Mouse (Mus musculus) CH12.LX (cell line): ENCODE data around the gene Pdlim5. TPM values are rescaled to one million over a fixed set of nuclear protein-coding genes. Genes with fewer than 3 reads are reported as not detected.

ENCODE experiments used
- DNase-seq: peaks from one replicate; pipeline ENCODE4 v3.0.0-alpha.2; 2013; ENCODE audit errors: extremely low read depth
- H3K27ac ChIP-seq: 2 replicates; pipeline ENCODE4 v1.5.1; 2012; ENCODE audit warnings: low read depth, mild to moderate bottlenecking, control low read depth, moderate library complexity; ENCODE audit not compliant: insufficient read depth
- H3K27me3 ChIP-seq: replicated peaks from 2 replicates; pipeline ENCODE3; 2012; ENCODE audit warnings: inconsistent platforms
- H3K36me3 ChIP-seq, 2 experiments: replicated peaks in 1 of 2; 2 replicates each; pipeline versions ENCODE3 to v1.6.1; 2012; ENCODE audit warnings: inconsistent platforms in 1 of 2, low read length in 1 of 2, mild to moderate bottlenecking in 1 of 2, mixed read lengths in 1 of 2, moderate library complexity in 1 of 2; ENCODE audit not compliant: control insufficient read depth in 1 of 2, insufficient read depth in 1 of 2
- H3K4me1 ChIP-seq, 2 experiments: 2 replicates each; pipeline ENCODE4 v1.6.1; 2012; ENCODE audit warnings: inconsistent platforms in 1 of 2, moderate library complexity in 1 of 2; ENCODE audit not compliant: insufficient read depth in 2 of 2, control insufficient read depth in 1 of 2
- H3K4me2 ChIP-seq: 2 replicates; pipeline ENCODE4 v1.6.1; 2012; ENCODE audit warnings: low read depth, mild to moderate bottlenecking, control low read depth; ENCODE audit not compliant: poor library complexity, insufficient read depth, severe bottlenecking
- H3K4me3 ChIP-seq, 3 experiments: fragments of 150-350 bp in 1 of 3; sonication (generic) in 1 of 3; replicated peaks in 1 of 3; 2 replicates each; pipeline versions ENCODE3 to v1.5.1; 2011 to 2012; ENCODE audit warnings: low read depth in 2 of 3, low read length in 2 of 3, mild to moderate bottlenecking in 2 of 3, moderate library complexity in 2 of 3, control low read depth in 1 of 3, improper control_type of control experiment in 1 of 3, inconsistent platforms in 1 of 3, mixed read lengths in 1 of 3; ENCODE audit not compliant: poor library complexity in 1 of 3
- H3K79me2 ChIP-seq: replicated peaks from 2 replicates; pipeline ENCODE4 v1.6.1; 2012; ENCODE audit warnings: mild to moderate bottlenecking, moderate library complexity; ENCODE audit not compliant: control insufficient read depth, poor library complexity, insufficient read depth, severe bottlenecking; ENCODE audit errors: extremely low read depth
- H3K9ac ChIP-seq: 2 replicates; pipeline ENCODE4 v1.6.1; 2012; ENCODE audit warnings: low read depth, mild to moderate bottlenecking, control low read depth, moderate library complexity; ENCODE audit not compliant: insufficient read depth
- H3K9me3 ChIP-seq: replicated peaks from 2 replicates; pipeline ENCODE3; 2012; ENCODE audit warnings: low read length, inconsistent platforms, mixed read lengths
- BHLHE40 ChIP-seq: IDR thresholded peaks from 2 replicates; pipeline ENCODE4 v1.6.1; 2011; ENCODE audit warnings: mild to moderate bottlenecking, low read depth, low read length, improper control_type of control experiment
- CHD1 ChIP-seq: IDR thresholded peaks from 2 replicates; pipeline ENCODE4 v1.6.1; 2012; ENCODE audit warnings: low read depth, low read length, improper control_type of control experiment, inconsistent platforms
- CHD2 ChIP-seq: IDR thresholded peaks from 2 replicates; pipeline ENCODE4 v1.6.1; 2011; ENCODE audit warnings: low read length, improper control_type of control experiment
- CTCF ChIP-seq, 2 experiments: IDR thresholded peaks in 1 of 2; conservative IDR thresholded peaks in 1 of 2; 2 replicates each; pipeline ENCODE4 v1.5.1; 2011 to 2012; ENCODE audit warnings: low read depth in 2 of 2, low read length in 2 of 2, improper control_type of control experiment in 1 of 2, inconsistent platforms in 1 of 2, mild to moderate bottlenecking in 1 of 2, moderate library complexity in 1 of 2
- E2F4 ChIP-seq: IDR thresholded peaks from 2 replicates; pipeline ENCODE4 v1.6.1; 2011; ENCODE audit warnings: low read depth, low read length, improper control_type of control experiment; ENCODE audit not compliant: insufficient replicate concordance
- ELF1 ChIP-seq: IDR thresholded peaks from 2 replicates; pipeline ENCODE4 v1.6.1; 2014; ENCODE audit warnings: low read depth, mild to moderate bottlenecking, inconsistent platforms, low read length, improper control_type of control experiment
- EP300 ChIP-seq: IDR thresholded peaks from 2 replicates; pipeline ENCODE4 v1.6.1; 2011; ENCODE audit warnings: low read length, improper control_type of control experiment
- ETS1 ChIP-seq: conservative IDR thresholded peaks from 2 replicates; pipeline ENCODE4 v1.6.1; 2012; ENCODE audit warnings: low read depth, mild to moderate bottlenecking, inconsistent platforms, low read length, improper control_type of control experiment, moderate library complexity
- GABPA ChIP-seq: IDR thresholded peaks from 2 replicates; pipeline ENCODE4 v1.6.1; 2012; ENCODE audit warnings: low read depth, low read length, improper control_type of control experiment, inconsistent platforms; ENCODE audit not compliant: insufficient replicate concordance
- HCFC1 ChIP-seq: IDR thresholded peaks from 2 replicates; pipeline ENCODE4 v1.6.1; 2012; ENCODE audit warnings: low read depth, mild to moderate bottlenecking, inconsistent platforms, low read length, improper control_type of control experiment
- KAT2A ChIP-seq: IDR thresholded peaks from 2 replicates; pipeline ENCODE4 v1.6.1; 2012; ENCODE audit warnings: low read length, improper control_type of control experiment, inconsistent platforms; ENCODE audit not compliant: insufficient replicate concordance
- MAFK ChIP-seq: IDR thresholded peaks from 2 replicates; pipeline ENCODE4 v1.6.1; 2011; ENCODE audit warnings: low read length, improper control_type of control experiment; ENCODE audit not compliant: insufficient replicate concordance
- MAX ChIP-seq: IDR thresholded peaks from 2 replicates; pipeline ENCODE4 v1.6.1; 2011; ENCODE audit warnings: low read length, improper control_type of control experiment
- MAZ ChIP-seq: IDR thresholded peaks from 2 replicates; pipeline ENCODE4 v1.6.1; 2012; ENCODE audit warnings: low read depth, mild to moderate bottlenecking, inconsistent platforms, low read length, improper control_type of control experiment, moderate library complexity
- MEF2A ChIP-seq: IDR thresholded peaks from 2 replicates; pipeline ENCODE4 v1.6.1; 2014; ENCODE audit warnings: low read depth, mild to moderate bottlenecking, inconsistent platforms, low read length, improper control_type of control experiment, borderline replicate concordance
- MXI1 ChIP-seq: IDR thresholded peaks from 2 replicates; pipeline ENCODE4 v1.6.1; 2011; ENCODE audit warnings: mild to moderate bottlenecking, low read depth, low read length, improper control_type of control experiment
- MYC ChIP-seq: IDR thresholded peaks from 2 replicates; pipeline ENCODE4 v1.6.1; 2011; ENCODE audit warnings: low read depth, mild to moderate bottlenecking, improper control_type of control experiment, low read length
- NRF1 ChIP-seq: IDR thresholded peaks from 2 replicates; pipeline ENCODE4 v1.6.1; 2014; ENCODE audit warnings: low read depth, mild to moderate bottlenecking, inconsistent platforms, low read length, improper control_type of control experiment, moderate library complexity
- PAX5 ChIP-seq: IDR thresholded peaks from 2 replicates; pipeline ENCODE4 v1.6.1; 2012; ENCODE audit warnings: low read length, inconsistent platforms, mixed read lengths
- POLR2A ChIP-seq: IDR thresholded peaks from 2 replicates; pipeline ENCODE4 v1.6.1; 2011; ENCODE audit warnings: low read depth, mild to moderate bottlenecking, improper control_type of control experiment, low read length
- RAD21 ChIP-seq: IDR thresholded peaks from 2 replicates; pipeline ENCODE4 v1.6.1; 2011; ENCODE audit warnings: low read depth, mild to moderate bottlenecking, low read length, improper control_type of control experiment, moderate library complexity
- RCOR1 ChIP-seq: conservative IDR thresholded peaks from 2 replicates; pipeline ENCODE4 v1.6.1; 2012; ENCODE audit warnings: low read depth, mild to moderate bottlenecking, inconsistent platforms, low read length, improper control_type of control experiment
- SIN3A ChIP-seq: IDR thresholded peaks from 2 replicates; pipeline ENCODE4 v1.6.1; 2012; ENCODE audit warnings: low read length, improper control_type of control experiment, inconsistent platforms
- SMC3 ChIP-seq: IDR thresholded peaks from 2 replicates; pipeline ENCODE4 v1.6.1; 2011; ENCODE audit warnings: low read depth, low read length, improper control_type of control experiment
- TBP ChIP-seq: conservative IDR thresholded peaks from 2 replicates; pipeline ENCODE4 v1.6.1; 2011; ENCODE audit warnings: low read depth, low read length, improper control_type of control experiment
- TCF12 ChIP-seq: IDR thresholded peaks from 2 replicates; pipeline ENCODE4 v1.6.1; 2014; ENCODE audit warnings: low read depth, mild to moderate bottlenecking, inconsistent platforms, low read length, improper control_type of control experiment
- UBTF ChIP-seq: IDR thresholded peaks from 2 replicates; pipeline ENCODE4 v1.6.1; 2012; ENCODE audit warnings: low read depth, mild to moderate bottlenecking, inconsistent platforms, low read length, improper control_type of control experiment, moderate library complexity
- USF1 ChIP-seq: IDR thresholded peaks from 2 replicates; pipeline ENCODE4 v1.6.1; 2014; ENCODE audit warnings: low read depth, mild to moderate bottlenecking, inconsistent platforms, low read length, improper control_type of control experiment
- USF2 ChIP-seq: conservative IDR thresholded peaks from 2 replicates; pipeline ENCODE4 v1.6.1; 2011; ENCODE audit warnings: low read depth, low read length, improper control_type of control experiment
- ZC3H11A ChIP-seq: IDR thresholded peaks from 2 replicates; pipeline ENCODE4 v1.6.1; 2012; ENCODE audit warnings: low read depth, mild to moderate bottlenecking, inconsistent platforms, low read length, improper control_type of control experiment
- ZKSCAN1 ChIP-seq: IDR thresholded peaks from 2 replicates; pipeline ENCODE4 v1.6.1; 2012; ENCODE audit warnings: low read depth, inconsistent platforms, low read length, improper control_type of control experiment, borderline replicate concordance
- ZMIZ1 ChIP-seq: IDR thresholded peaks from 2 replicates; pipeline ENCODE4 v1.6.1; 2012; ENCODE audit warnings: low read depth, mild to moderate bottlenecking, inconsistent platforms, low read length, improper control_type of control experiment
- dilution Hi-C: fragments of 300-500 bp; cut with MboI; formaldehyde crosslinking; loops from 2 replicates; pipeline ENCODE4 v1.14.3; 2020; ENCODE audit warnings: low sequenced_read_pairs; ENCODE audit not compliant: extremely low pct_unique_long_range_greater_than_20kb, extremely low pct_ligation_motif_present
- in situ Hi-C: fragments of 300-500 bp; cut with MboI; formaldehyde crosslinking; loops from 3 replicates; pipeline ENCODE4 v1.14.3; 2019; ENCODE audit warnings: low sequenced_read_pairs, low pct_ligation_motif_present, low pct_unique_long_range_greater_than_20kb, mixed read lengths
- polyA plus RNA-seq: library from polyadenylated mRNA; unstranded; fragments of >175 nt; gene quantifications from 2 replicates; pipeline ENCODE4 v1.2.1, GENCODE M21; 2012; ENCODE audit warnings: low read depth; ENCODE audit not compliant: insufficient read length
- total RNA-seq, 2 experiments: library from RNA; depleted of rRNA; stranded (reverse); fragments of 300-350 nt in 1 of 2; fragments of >200 nt in 1 of 2; gene quantifications; 2 replicates each; pipeline ENCODE4 v1.2.3; 2012 to 2014

The Pdlim5 gene
- total and polyA plus RNA-seq, 3 experiments, result 22.0 to 24.6 (median 22.8) TPM

- Histone ChIP-seq H3K79me2 (no peaks in the 10 kb centered on the region), H3K36me3 (peaks cover 0 to 14% of the 10 kb centered on the region in 2 experiments), H3K4me2 (no peak overlapping the region), H3K4me1 (peaks cover 0 to 9% of the 10 kb centered on the region in 2 experiments; a peak in 2 of 4 replicates), H3K9me3 (no peaks in the 10 kb centered on the region)
- in situ Hi-C loops, result no loop called here
- peak; percentile 43 for DNase-seq
- TF ChIP-seq MAFK (no peak), PAX5 (no peak), RAD21 (no peak), USF1 (no peak), MYC (no peak), ZKSCAN1 (no peak), USF2 (no peak), GABPA (no peak), E2F4 (no peak), TCF12 (no peak)
- TF ChIP-seq, all 38 proteins: peak for 0
- no peak overlapping the region for H3K4me3 ChIP-seq
- no peaks in the 10 kb centered on the region for H3K27me3 ChIP-seq
- no peak overlapping the region for H3K9ac ChIP-seq
- dilution Hi-C loops, result no loop called here
- H3K27ac ChIP-seq, result no peak overlapping the region
Measured at GRCm38 (mm10) chr3:142249458-142249857, 146.0 kb downstream of the Pdlim5 start.

GRCm38 (mm10) chr3:142243263-142243662, 152.2 kb downstream of the Pdlim5 start:
- in situ Hi-C loops (no loop called here), dilution Hi-C loops (no loop called here)
- Histone ChIP-seq H3K36me3 (peaks cover 0 to 15% of the 10 kb centered on the region in 2 experiments), H3K4me2 (0 out of 2 replicates have a peak overlapping the region, but pooled peaks have one; percentile 42), H3K9me3 (no peaks in the 10 kb centered on the region), H3K9ac (no peak overlapping the region), H3K27me3 (no peaks in the 10 kb centered on the region), H3K4me3 (no peak overlapping the region), H3K4me1 (peaks cover 3 to 15% of the 10 kb centered on the region in 2 experiments; a peak in 2 of 4 replicates), H3K79me2 (no peaks in the 10 kb centered on the region), H3K27ac (no peak overlapping the region)
- DNase-seq, result peak; percentile 92
- TF ChIP-seq ELF1, result no peak
- no peak for TF ChIP-seq UBTF
- TF ChIP-seq BHLHE40, result peak; percentile 73
- no peak for TF ChIP-seq MXI1
- no peak for TF ChIP-seq NRF1
- no peak for TF ChIP-seq TCF12
- no peak for TF ChIP-seq MEF2A
- no peak for TF ChIP-seq RAD21
- TF ChIP-seq ETS1, result peak; percentile 68; the same call in 1 of the 2 replicates
- no peak for TF ChIP-seq USF2
- TF ChIP-seq POLR2A, result no peak
- no peak for TF ChIP-seq E2F4
- 0 out of 2 replicates have a peak, but pooled peaks have one; percentile 35 for TF ChIP-seq RCOR1
- TF ChIP-seq KAT2A, result no peak
- 0 out of 2 replicates have a peak, but pooled peaks have one; percentile 45 for TF ChIP-seq TBP
- TF ChIP-seq EP300, result peak; percentile 86
- no peak for TF ChIP-seq MAZ
- TF ChIP-seq CHD2, result no peak
- no peak for TF ChIP-seq ZMIZ1
- TF ChIP-seq SIN3A, result no peak; the same call in 1 of the 2 replicates
- peak; percentile 5; the same call in 1 of the 2 replicates for TF ChIP-seq SMC3
- TF ChIP-seq CHD1, result no peak
- TF ChIP-seq PAX5, result no peak
- no peak for TF ChIP-seq ZC3H11A
- TF ChIP-seq USF1, result no peak
- no peak for TF ChIP-seq MAX
- no peak for TF ChIP-seq HCFC1
- TF ChIP-seq CTCF (conservative IDR thresholded peaks at IDR 0.05 in 1 of 2, IDR thresholded peaks at IDR 0.05 in 1 of 2; ENCODE audit: low read depth in 2 of 2, low read length in 2 of 2), result no peak
- TF ChIP-seq GABPA, result no peak
- no peak for TF ChIP-seq MYC
